Mouse (Mus musculus) midbrain, embryonic 14.5 days (tissue): ENCODE results near the gene Pam. TPM values are rescaled to one million over a fixed set of nuclear protein-coding genes. Genes with fewer than 3 reads are reported as not detected.
A peak's percentile ranks its signal among the peaks of the same experiment; 100 is the strongest.
"Not testable (repeated sequence)": the region's sequence is repeated elsewhere in the genome, so short reads cannot be mapped to it uniquely, and the experiment has no call there.

Experiments used
- ATAC-seq: fragments of 200-750 bp; cut with Nextera tagmentation; 2 replicates; pipeline ENCODE4 v1.8.0; 2017; ENCODE audit warnings: moderate number of reproducible peaks, moderate library complexity; ENCODE audit not compliant: low FRiP score, low TSS enrichment
- DNase-seq: peaks from one replicate; pipeline ENCODE4 v3.0.0-alpha.2; 2015
- H3K27ac ChIP-seq: fragments of 300-500 bp; sonication (generic); replicated peaks from 2 replicates; pipeline ENCODE4 v1.5.1; 2014; ENCODE audit warnings: mild to moderate bottlenecking, low read depth, low read length, moderate library complexity
- H3K27me3 ChIP-seq: fragments of 300-500 bp; sonication (generic); 2 replicates; pipeline ENCODE4 v1.6.1; 2014; ENCODE audit warnings: low read length, control low read depth, mixed read lengths; ENCODE audit not compliant: control insufficient read depth, insufficient read depth
- H3K36me3 ChIP-seq: fragments of 300-500 bp; sonication (generic); 2 replicates; pipeline ENCODE4 v1.6.1; 2014; ENCODE audit warnings: low read length, control low read depth; ENCODE audit not compliant: control insufficient read depth, insufficient read depth
- H3K4me1 ChIP-seq: fragments of 300-500 bp; sonication (generic); 2 replicates; pipeline ENCODE4 v1.6.1; 2014; ENCODE audit warnings: mild to moderate bottlenecking, antibody characterized with exemption, low read length, control low read depth; ENCODE audit not compliant: control insufficient read depth, insufficient read depth
- H3K4me2 ChIP-seq: fragments of 300-500 bp; sonication (generic); 2 replicates; pipeline ENCODE4 v1.6.1; 2014; ENCODE audit warnings: mild to moderate bottlenecking, low read length, moderate library complexity
- H3K4me3 ChIP-seq: fragments of 300-500 bp; sonication (generic); replicated peaks from 2 replicates; pipeline ENCODE4 v1.5.1; 2014; ENCODE audit warnings: low read depth, low read length
- H3K9ac ChIP-seq: fragments of 300-500 bp; sonication (generic); replicated peaks from 2 replicates; pipeline ENCODE4 v1.6.1; 2014; ENCODE audit warnings: mild to moderate bottlenecking, low read length, moderate library complexity
- H3K9me3 ChIP-seq: fragments of 300-500 bp; sonication (generic); 2 replicates; pipeline ENCODE4 v1.6.1; 2016; ENCODE audit warnings: low read length, control low read depth, mixed read lengths; ENCODE audit not compliant: control insufficient read depth
- WGBS: fragments of 180-500 bp; shearing (Covaris S2); extraction: QIAGEN DNeasy Blood & Tissue Kit; methylation state at CpG from one replicate; pipeline ENCODE4 v1.1.7; 2014; 5-methylcytosine and 5-hydroxymethylcytosine counted together
- polyA plus RNA-seq: library from polyadenylated mRNA; unstranded; fragments of >200 nt; fragmentation: Nextera tagmentation; extraction: Ambion mirVana; gene quantifications from 2 replicates; pipeline ENCODE4 v1.2.1, GENCODE M21; 2014

Gene Pam
- polyA plus RNA-seq, 1 experiment from 2014 or later = 47.2 TPM

GRCm38 (mm10) chr1:97769904-97770753 is 325.3 kb downstream of the Pam start, which contains the start of the genes Gin1 and Ppip5k2:
Gene Gin1, plus strand, starts transcription at chr1:97770172.
Gene Ppip5k2, minus strand, starts transcription at chr1:97770411.
- under 1% methylated on average over 66 of the region's 66 CpGs for WGBS
- Histone ChIP-seq H3K36me3 (no peaks in the 10 kb centered on the region), H3K4me2 (peak within 1 kb of the TSS; percentile 62), H3K9ac (peak within 1 kb of the TSS; percentile 91), H3K4me3 (peak within 1 kb of the TSS; percentile 88), H3K27me3 (no peaks in the 10 kb centered on the region), H3K4me1 (peaks cover 24% of the 10 kb centered on the region), H3K9me3 (no peaks in the 10 kb centered on the region), H3K27ac (peak within 1 kb of the TSS; percentile 91)
- DNase-seq = peak; percentile 97
- peak; percentile 98 for ATAC-seq

- peak overlapping the region; percentile 91 for H3K9ac ChIP-seq
- no peaks in the 10 kb centered on the region for H3K27me3 ChIP-seq
- H3K4me3 ChIP-seq = peak overlapping the region; percentile 88
- no peaks in the 10 kb centered on the region for H3K36me3 ChIP-seq
- no peaks in the 10 kb centered on the region for H3K9me3 ChIP-seq
- peak overlapping the region; percentile 62 for H3K4me2 ChIP-seq
- ATAC-seq (peak; percentile 72), DNase-seq (no peak)
- peak overlapping the region; percentile 91 for H3K27ac ChIP-seq
- peaks cover 24% of the 10 kb centered on the region for H3K4me1 ChIP-seq
- WGBS = under 1% methylated on average over 40 of the region's 40 CpGs
These were observed 326.0 kb downstream of the Pam start for GRCm38 (mm10) chr1:97769294-97769903.

GRCm38 (mm10) chr1:97768906-97769293 is 326.5 kb downstream of the Pam start:
- Histone ChIP-seq H3K36me3 (no peaks in the 10 kb centered on the region), H3K9ac (peak overlapping the region; percentile 91), H3K4me1 (peaks cover 24% of the 10 kb centered on the region), H3K4me2 (peak overlapping the region; percentile 62), H3K27me3 (no peaks in the 10 kb centered on the region), H3K27ac (peak overlapping the region; percentile 91), H3K9me3 (no peaks in the 10 kb centered on the region), H3K4me3 (peak overlapping the region; percentile 88)
- DNase-seq = no peak
- 16% methylated on average over 7 of the region's 7 CpGs for WGBS
- ATAC-seq = no peak

- H3K4me2 ChIP-seq = peak overlapping the region; percentile 62
- H3K36me3 ChIP-seq = no peaks in the 10 kb centered on the region
- 88% methylated on average over 2 of the region's 2 CpGs for WGBS
- H3K27ac ChIP-seq = no peak overlapping the region
- H3K4me1 ChIP-seq = peaks cover 24% of the 10 kb centered on the region
- DNase-seq = peak; percentile 26
- no peaks in the 10 kb centered on the region for H3K9me3 ChIP-seq
- peak overlapping the region; percentile 88 for H3K4me3 ChIP-seq
- no peaks in the 10 kb centered on the region for H3K27me3 ChIP-seq
- peak overlapping the region; percentile 91; the same call in 1 of the 2 replicates for H3K9ac ChIP-seq
- no peak for ATAC-seq
These were observed 327.4 kb downstream of the Pam start for GRCm38 (mm10) chr1:97768089-97768488.

GRCm38 (mm10) chr1:97765712-97766111 is 329.7 kb downstream of the Pam start:
- H3K4me1 ChIP-seq = peaks cover 24% of the 10 kb centered on the region
- H3K27me3 ChIP-seq, DNase-seq, H3K36me3 ChIP-seq, ATAC-seq, H3K27ac ChIP-seq, H3K9me3 ChIP-seq, H3K4me3 ChIP-seq, H3K9ac ChIP-seq, H3K4me2 ChIP-seq: not testable (repeated sequence)
- 81% methylated on average over 4 of the region's 4 CpGs for WGBS

GRCm38 (mm10) chr1:97761477-97761876 is 334.0 kb downstream of the Pam start:
- peaks cover 17% of the 10 kb centered on the region for H3K36me3 ChIP-seq
- no peak overlapping the region for H3K9ac ChIP-seq
- H3K27ac ChIP-seq = no peak overlapping the region
- H3K4me1 ChIP-seq = peaks cover under 1% of the 10 kb centered on the region; the same call in 1 of the 2 replicates
- no peak for DNase-seq
- 86% methylated on average over 6 of the region's 6 CpGs for WGBS
- ATAC-seq = no peak
- no peaks in the 10 kb centered on the region for H3K9me3 ChIP-seq
- no peak overlapping the region for H3K4me3 ChIP-seq
- no peak overlapping the region for H3K4me2 ChIP-seq
- H3K27me3 ChIP-seq = no peaks in the 10 kb centered on the region

GRCm38 (mm10) chr1:97760598-97760997 is 334.8 kb downstream of the Pam start:
- no peaks in the 10 kb centered on the region for H3K9me3 ChIP-seq
- ATAC-seq (no peak), DNase-seq (no peak)
- no peaks in the 10 kb centered on the region for H3K27me3 ChIP-seq
- 86% methylated on average over 7 of the region's 7 CpGs for WGBS
- no peak overlapping the region for H3K4me3 ChIP-seq
- peaks cover 19% of the 10 kb centered on the region for H3K36me3 ChIP-seq
- H3K9ac ChIP-seq = no peak overlapping the region
- H3K27ac ChIP-seq = no peak overlapping the region
- no peak overlapping the region for H3K4me2 ChIP-seq
- H3K4me1 ChIP-seq = no peaks in the 10 kb centered on the region

GRCm38 (mm10) chr1:97759841-97760240 is 335.6 kb downstream of the Pam start:
- ATAC-seq (no peak), DNase-seq (no peak)
- Histone ChIP-seq H3K27me3 (no peaks in the 10 kb centered on the region), H3K4me1 (no peaks in the 10 kb centered on the region), H3K36me3 (peaks cover 26% of the 10 kb centered on the region), H3K4me2 (no peak overlapping the region), H3K9ac (no peak overlapping the region), H3K9me3 (no peaks in the 10 kb centered on the region), H3K27ac (no peak overlapping the region), H3K4me3 (no peak overlapping the region)
